8 mouse cellular contexts compared by ENCODE assay signal in the genomic region with DNA sequence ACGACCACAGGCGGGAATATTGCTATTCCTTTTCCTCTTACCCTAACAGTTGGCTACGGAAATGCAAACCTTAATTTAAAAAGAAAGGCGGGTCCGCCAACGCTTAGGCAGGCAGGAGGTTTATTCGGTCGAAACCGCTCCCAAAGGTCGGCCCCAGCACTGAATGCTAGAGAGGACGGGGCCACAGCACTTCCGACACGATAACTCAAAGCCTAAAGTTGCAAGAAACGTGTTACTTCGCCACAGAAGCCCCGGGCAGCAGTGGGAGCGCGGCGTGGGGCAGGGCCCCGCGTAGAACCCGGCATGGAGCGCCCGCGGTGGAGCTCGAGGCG. TPM values are rescaled to one million over a fixed set of nuclear protein-coding genes. Genes with fewer than 3 reads are reported as not detected.
A peak's percentile ranks its signal among the peaks of the same experiment; 100 is the strongest.
DNase-seq lines count a peak whose midpoint lies in the region; ATAC-seq and TF ChIP-seq lines count a peak whose summit lies in the region.

No protein-coding gene starts in this region.

- DNase-seq in kidney, postnatal 0 days (ENCODE audit: low spot score) = peak; percentile 11
- no peak for DNase-seq in kidney, adult 11 months
- DNase-seq in adipocyte (ENCODE audit: low spot score) = peak; percentile 32
- no peak for DNase-seq in frontal cortex, postnatal 36 days (ENCODE audit: low spot score in 2 of 2)
- no peak for DNase-seq in B cell, adult 2 months
- DNase-seq in ovary, postnatal 36 days (ENCODE audit: low spot score) = no peak

- ATAC-seq in kidney, postnatal 0 days (replicated peaks; ENCODE audit: low FRiP score, low read depth) = no peak
- no peak for ATAC-seq in hindbrain, embryonic 15.5 days (ENCODE audit: low FRiP score, low read depth)
- ATAC-seq in midbrain, embryonic 13.5 days = no peak

- under 1% methylated on average over 27 of the region's 27 CpGs for whole genome bisulfite sequencing in kidney, postnatal 0 days
- under 1% methylated on average over 26 of the region's 27 CpGs for WGBS in hindbrain, embryonic 15.5 days
- WGBS in midbrain, embryonic 13.5 days = under 1% methylated on average over 27 of the region's 27 CpGs

- TF ChIP-seq CTCF in kidney, postnatal 0 days (IDR thresholded peaks at IDR 0.05; ENCODE audit: low read depth) = no peak

- peak overlapping the region; percentile 100 for H3K4me3 ChIP-seq in kidney, postnatal 0 days (replicated peaks; ENCODE audit: low read depth, low read length)
- H3K4me3 ChIP-seq in hindbrain, embryonic 15.5 days = peak overlapping the region; percentile 96
- H3K4me3 ChIP-seq in midbrain, embryonic 13.5 days (replicated peaks) = peak overlapping the region; percentile 70

- peak overlapping the region; percentile 60 for H3K4me2 ChIP-seq in kidney, postnatal 0 days (ENCODE audit: low read length)
- peak overlapping the region; percentile 79 for H3K4me2 ChIP-seq in hindbrain, embryonic 15.5 days
- peak overlapping the region; percentile 83 for H3K4me2 ChIP-seq in midbrain, embryonic 13.5 days (replicated peaks)

- peaks cover 20% of the 10 kb centered on the region for H3K36me3 ChIP-seq in kidney, postnatal 0 days (ENCODE audit: insufficient read depth, low read length)
- H3K36me3 ChIP-seq in hindbrain, embryonic 15.5 days = peaks cover 24% of the 10 kb centered on the region
- peaks cover 27% of the 10 kb centered on the region for H3K36me3 ChIP-seq in midbrain, embryonic 13.5 days

- peak overlapping the region; percentile 98 for H3K9ac ChIP-seq in kidney, postnatal 0 days (ENCODE audit: low read depth, low read length)
- H3K9ac ChIP-seq in hindbrain, embryonic 15.5 days = peak overlapping the region; percentile 96
- H3K9ac ChIP-seq in midbrain, embryonic 13.5 days (replicated peaks) = peak overlapping the region; percentile 94

- H3K27ac ChIP-seq in kidney, postnatal 0 days = peak overlapping the region; percentile 88
- H3K27ac ChIP-seq in hindbrain, embryonic 15.5 days (replicated peaks) = peak overlapping the region; percentile 91
- peak overlapping the region; percentile 80 for H3K27ac ChIP-seq in midbrain, embryonic 13.5 days

- H3K9me3 ChIP-seq in kidney, postnatal 0 days (replicated peaks; ENCODE audit: low read length) = no peaks in the 10 kb centered on the region; the same call in 1 of the 2 replicates
- H3K9me3 ChIP-seq in hindbrain, embryonic 15.5 days = no peaks in the 10 kb centered on the region
- H3K9me3 ChIP-seq in midbrain, embryonic 13.5 days = no peaks in the 10 kb centered on the region

- H3K27me3 ChIP-seq in kidney, postnatal 0 days (ENCODE audit: insufficient read depth, low read length) = no peaks in the 10 kb centered on the region
- H3K27me3 ChIP-seq in hindbrain, embryonic 15.5 days = no peaks in the 10 kb centered on the region
- no peaks in the 10 kb centered on the region for H3K27me3 ChIP-seq in midbrain, embryonic 13.5 days

- peaks cover 5% of the 10 kb centered on the region; the same call in 1 of the 2 replicates for H3K4me1 ChIP-seq in kidney, postnatal 0 days (replicated peaks; ENCODE audit: insufficient read depth, low read length)
- peaks cover 26% of the 10 kb centered on the region for H3K4me1 ChIP-seq in hindbrain, embryonic 15.5 days (replicated peaks)
- peaks cover 24% of the 10 kb centered on the region for H3K4me1 ChIP-seq in midbrain, embryonic 13.5 days (replicated peaks)

RNA-seq across cellular contexts. Expression of a gene that starts 0.6 kb away (rescaled TPM):
- polyA plus RNA-seq in kidney, postnatal 0 days (2015; fragmentation: Nextera tagmentation; extraction: Ambion mirVana) = 238 and 258 TPM in 2 replicates
- polyA plus RNA-seq in hindbrain, embryonic 15.5 days (2015; fragmentation: Nextera tagmentation; extraction: Ambion mirVana) = 196 and 202 TPM in 2 replicates
- polyA plus RNA-seq in midbrain, embryonic 13.5 days (2015; fragmentation: Nextera tagmentation; extraction: Ambion mirVana) = 269 and 274 TPM in 2 replicates

RNA-seq across cellular contexts. Expression of a gene that starts 19.5 kb away (rescaled TPM):
- 0.13 and 0.22 TPM in 2 replicates for polyA plus RNA-seq in kidney, postnatal 0 days (2015; fragmentation: Nextera tagmentation; extraction: Ambion mirVana)
- polyA plus RNA-seq in hindbrain, embryonic 15.5 days (2015; fragmentation: Nextera tagmentation; extraction: Ambion mirVana) = 0.49 and 0.50 TPM in 2 replicates
- not detected in 2 replicates for polyA plus RNA-seq in midbrain, embryonic 13.5 days (2015; fragmentation: Nextera tagmentation; extraction: Ambion mirVana)

RNA-seq across cellular contexts. Expression of a gene that starts 21.1 kb away (rescaled TPM):
- 3.5 and 4.0 TPM in 2 replicates for polyA plus RNA-seq in kidney, postnatal 0 days (2015; fragmentation: Nextera tagmentation; extraction: Ambion mirVana)
- polyA plus RNA-seq in hindbrain, embryonic 15.5 days (2015; fragmentation: Nextera tagmentation; extraction: Ambion mirVana) = 8.9 TPM in 2 replicates
- 3.3 and 3.6 TPM in 2 replicates for polyA plus RNA-seq in midbrain, embryonic 13.5 days (2015; fragmentation: Nextera tagmentation; extraction: Ambion mirVana)

Comparison
In these comparisons a context has a peak if more than half of its experiments do, and no peak if none do; other contexts are left out.
1. DNase-seq: peak in kidney, postnatal 0 days (single experiment) and adipocyte (single experiment); none in kidney, adult 11 months (single experiment), frontal cortex, postnatal 36 days (0 of 2), B cell, adult 2 months (0 of 2) and ovary, postnatal 36 days (single experiment).
2. Peak in every context shown above with its lines, with median percentiles within 50 percentile points of each other: H3K27ac ChIP-seq, H3K4me2 ChIP-seq, H3K4me3 ChIP-seq and H3K9ac ChIP-seq.